Mouse (Mus musculus) ES-E14 (cell line): ENCODE results near the gene Frmpd1. TPM values are rescaled to one million over a fixed set of nuclear protein-coding genes. Genes with fewer than 3 reads are reported as not detected.

Experiments
- DNase-seq: peaks from one replicate; pipeline ENCODE4 v3.0.0-alpha.2; 2013; ENCODE audit warnings: low read depth, low spot score
- H3K27ac ChIP-seq: 2 replicates; pipeline ENCODE4 v1.5.1; 2012; ENCODE audit warnings: low read depth, mild to moderate bottlenecking, low read length, moderate library complexity, mixed read lengths; ENCODE audit not compliant: poor library complexity, insufficient read depth, severe bottlenecking
- H3K36me3 ChIP-seq: 2 replicates; pipeline ENCODE4 v1.6.1; 2012; ENCODE audit warnings: mild to moderate bottlenecking, low read length, moderate library complexity, mixed read lengths; ENCODE audit not compliant: control insufficient read depth, poor library complexity, insufficient read depth, severe bottlenecking
- H3K4me1 ChIP-seq, 2 experiments: fragments of 150-350 bp in 1 of 2; sonication (generic) in 1 of 2; 2 replicates each; pipeline ENCODE4 v1.6.1; 2012; ENCODE audit warnings: low read length in 2 of 2, mild to moderate bottlenecking in 1 of 2, mixed read lengths in 1 of 2; ENCODE audit not compliant: control insufficient read depth in 2 of 2, insufficient read depth in 2 of 2, poor library complexity in 1 of 2
- H3K4me3 ChIP-seq, 2 experiments: fragments of 150-350 bp in 1 of 2; sonication (generic) in 1 of 2; 2 replicates each; pipeline ENCODE4 v1.5.1; 2012; ENCODE audit warnings: low read length in 2 of 2, low read depth in 1 of 2, mild to moderate bottlenecking in 1 of 2, mixed read lengths in 1 of 2; ENCODE audit not compliant: insufficient read depth in 1 of 2, poor library complexity in 1 of 2, severe bottlenecking in 1 of 2
- H3K9ac ChIP-seq: 2 replicates; pipeline ENCODE4 v1.6.1; 2012; ENCODE audit warnings: low read depth, mild to moderate bottlenecking, low read length, mixed read lengths; ENCODE audit not compliant: poor library complexity, insufficient read depth, severe bottlenecking
- H3K9me3 ChIP-seq: fragments of 150-350 bp; sonication (generic); 2 replicates; pipeline ENCODE4 v1.6.1; 2012; ENCODE audit warnings: low read depth, mild to moderate bottlenecking, low read length; ENCODE audit not compliant: control insufficient read depth, insufficient read depth
- CHD2 ChIP-seq: IDR thresholded peaks from 2 replicates; pipeline ENCODE4 v1.6.1; 2014; ENCODE audit warnings: mild to moderate bottlenecking, low read depth, low read length, inconsistent platforms
- HCFC1 ChIP-seq: IDR thresholded peaks from 2 replicates; pipeline ENCODE4 v1.6.1; 2012; ENCODE audit warnings: low read length, inconsistent platforms, borderline replicate concordance; ENCODE audit not compliant: insufficient read depth
- MAFK ChIP-seq: IDR thresholded peaks from 2 replicates; pipeline ENCODE4 v1.6.1; 2014; ENCODE audit warnings: mild to moderate bottlenecking, low read depth, low read length, inconsistent platforms; ENCODE audit not compliant: insufficient read depth
- ZC3H11A ChIP-seq: IDR thresholded peaks from 2 replicates; pipeline ENCODE4 v1.6.1; 2012; ENCODE audit warnings: low read depth, mild to moderate bottlenecking, inconsistent platforms, low read length, borderline replicate concordance
- ZNF384 ChIP-seq: IDR thresholded peaks from 2 replicates; pipeline ENCODE4 v1.6.1; 2012; ENCODE audit warnings: low read depth, low read length, inconsistent platforms
- in situ Hi-C, 2 experiments: fragments of 600-800 bp; cut with MboI; formaldehyde crosslinking; loops; one replicate each; pipeline ENCODE4 v1.15.1; 2025; ENCODE audit warnings: low sequenced_read_pairs in 2 of 2, inconsistent platforms in 1 of 2; ENCODE audit not compliant: unreplicated experiment in 2 of 2
- total RNA-seq: library from RNA; depleted of rRNA; stranded (reverse); fragments of 300-350 nt; gene quantifications from 2 replicates; pipeline ENCODE4 v1.2.3, GENCODE M21; 2012

Gene Frmpd1
- total RNA-seq, 1 experiment: 1.3 TPM

- no peak overlapping the region for H3K4me3 ChIP-seq
- no peak overlapping the region for H3K27ac ChIP-seq
- no peaks in the 10 kb centered on the region for H3K9me3 ChIP-seq
- H3K36me3 ChIP-seq: no peaks in the 10 kb centered on the region
- H3K9ac ChIP-seq: no peak overlapping the region
- in situ Hi-C loops: no loop called here
- no peak for DNase-seq
- 0 out of 4 replicates have a peak, but pooled peaks cover 0 to 2% of the 10 kb centered on the region in 2 experiments for H3K4me1 ChIP-seq
- TF ChIP-seq HCFC1 (no peak), MAFK (no peak), ZC3H11A (no peak)
Observed at GRCm38 (mm10) chr4:45243211-45243902, 58.7 kb downstream of the Frmpd1 start.

- TF ChIP-seq ZC3H11A (no peak), ZNF384 (no peak), CHD2 (no peak), MAFK (no peak), HCFC1 (no peak)
- Histone ChIP-seq H3K4me1 (0 out of 4 replicates have a peak, but pooled peaks cover 0 to 4% of the 10 kb centered on the region in 2 experiments), H3K9ac (no peak overlapping the region), H3K9me3 (no peaks in the 10 kb centered on the region), H3K36me3 (no peaks in the 10 kb centered on the region), H3K27ac (no peak overlapping the region), H3K4me3 (no peak overlapping the region)
- in situ Hi-C loops: no loop called here
- DNase-seq: no peak
Observed at GRCm38 (mm10) chr4:45251265-45251664, 66.6 kb downstream of the Frmpd1 start.

GRCm38 (mm10) chr4:45252861-45253262, 68.2 kb downstream of the Frmpd1 start:
- H3K27ac ChIP-seq: no peak overlapping the region
- TF ChIP-seq HCFC1 (no peak), MAFK (no peak), CHD2 (no peak), ZNF384 (no peak), ZC3H11A (no peak)

GRCm38 (mm10) chr4:45253839-45254601, 69.3 kb downstream of the Frmpd1 start:
- Histone ChIP-seq H3K9ac (no peak overlapping the region), H3K36me3 (no peaks in the 10 kb centered on the region), H3K27ac (no peak overlapping the region), H3K4me1 (0 out of 4 replicates have a peak, but pooled peaks cover 0 to 1% of the 10 kb centered on the region in 2 experiments), H3K4me3 (no peak overlapping the region), H3K9me3 (no peaks in the 10 kb centered on the region)
- TF ChIP-seq HCFC1 (no peak), MAFK (no peak), CHD2 (no peak), ZNF384 (no peak), ZC3H11A (no peak)
- in situ Hi-C loops: no loop called here
- DNase-seq: no peak

More at GRCm38 (mm10) chr4:45252861-45253262, 68.2 kb downstream of the Frmpd1 start:
- H3K9me3 ChIP-seq: no peaks in the 10 kb centered on the region
- no peak overlapping the region for H3K4me3 ChIP-seq
- no peaks in the 10 kb centered on the region for H3K36me3 ChIP-seq
- 0 out of 4 replicates have a peak, but pooled peaks cover 0 to 1% of the 10 kb centered on the region in 2 experiments for H3K4me1 ChIP-seq
- in situ Hi-C loops: no loop called here
- no peak overlapping the region for H3K9ac ChIP-seq
- no peak for DNase-seq
